Mouse (Mus musculus): ENCODE data around the gene Ltbp1. TPM values are rescaled to one million over a fixed set of nuclear protein-coding genes. Genes with fewer than 3 reads are reported as not detected.

Gene Ltbp1
- polyA plus RNA-seq, 1 experiment, result 20.3 TPM

- no peak for TF ChIP-seq POLR2A (IDR thresholded peaks at IDR 0.05; ENCODE audit: borderline replicate concordance, control insufficient read depth, low read depth, low read length)
- TF ChIP-seq CTCF (IDR thresholded peaks at IDR 0.05; ENCODE audit: control insufficient read depth, insufficient read depth, low read length), result no peak
- WGBS, result 21% methylated on average over 8 of the region's 8 CpGs
- Histone ChIP-seq H3K4me1 (ENCODE audit: control insufficient read depth, insufficient read depth, low read length) (no peaks in the 10 kb centered on the region; the same call in 1 of the 2 replicates), H3K4me3 (replicated peaks; ENCODE audit: control insufficient read depth, low read depth, low read length) (no peak overlapping the region), H3K27ac (ENCODE audit: control insufficient read depth, insufficient read depth, low read depth, low read length, poor library complexity) (no peak overlapping the region)
Observed at GRCm38 (mm10) chr17:75436095-75436494, 430.7 kb downstream of the Ltbp1 start.

DNA sequence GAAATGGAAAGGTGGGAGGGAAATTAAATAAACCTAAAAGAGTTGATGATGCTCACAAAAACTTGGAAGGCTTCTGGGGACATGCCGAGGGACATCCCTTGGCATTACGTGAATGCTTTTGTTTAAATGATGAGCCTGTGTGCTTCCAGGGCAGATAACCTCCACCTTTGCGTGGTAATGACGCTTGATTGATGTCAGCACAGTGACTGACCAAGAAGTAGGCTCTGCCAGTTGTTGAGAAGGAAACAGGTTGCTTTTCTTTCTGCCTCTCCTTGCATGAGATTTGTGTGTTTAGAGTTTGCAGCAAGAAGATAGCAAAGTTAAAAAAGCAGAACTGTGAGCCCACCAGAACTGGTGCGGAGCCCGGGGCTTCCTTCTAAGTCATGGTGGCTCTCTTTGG lies 431.5 kb downstream of the Ltbp1 start:
- WGBS, result 26% methylated on average over 6 of the region's 6 CpGs
- no peaks in the 10 kb centered on the region; the same call in 1 of the 2 replicates for H3K4me1 ChIP-seq (ENCODE audit: control insufficient read depth, insufficient read depth, low read length)
- no peak overlapping the region for H3K27ac ChIP-seq (ENCODE audit: control insufficient read depth, insufficient read depth, low read depth, low read length, poor library complexity)
- TF ChIP-seq CTCF (IDR thresholded peaks at IDR 0.05; ENCODE audit: control insufficient read depth, insufficient read depth, low read length) (no peak), POLR2A (IDR thresholded peaks at IDR 0.05; ENCODE audit: borderline replicate concordance, control insufficient read depth, low read depth, low read length) (no peak)
- H3K4me3 ChIP-seq (replicated peaks; ENCODE audit: control insufficient read depth, low read depth, low read length), result no peak overlapping the region

DNA sequence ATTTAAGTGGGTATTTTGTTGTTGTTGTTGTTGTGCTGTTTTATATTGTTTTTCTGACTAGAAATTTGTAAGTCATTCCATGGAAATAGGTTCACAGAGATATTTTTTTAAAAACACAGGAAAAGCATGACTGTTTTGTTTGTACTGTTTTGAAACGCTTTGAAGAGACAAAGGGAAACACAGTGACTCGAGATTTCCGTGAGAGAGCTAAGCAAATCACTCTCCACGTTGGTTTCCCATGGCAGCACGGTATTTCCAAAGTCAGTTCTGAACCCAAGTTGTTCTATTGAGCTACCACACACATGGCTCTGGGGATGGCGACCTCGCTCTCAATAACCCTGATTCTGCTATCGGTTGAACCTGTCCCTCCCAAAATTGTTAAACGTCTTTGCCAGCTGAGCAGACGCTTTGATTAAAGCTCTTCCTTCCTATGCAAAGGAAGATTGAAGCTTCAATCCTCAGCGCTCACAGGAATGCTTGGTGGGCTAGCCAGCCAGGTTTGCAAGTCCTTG lies 431.9 kb downstream of the Ltbp1 start:
- no peak overlapping the region for H3K4me3 ChIP-seq (replicated peaks; ENCODE audit: control insufficient read depth, low read depth, low read length)
- TF ChIP-seq POLR2A (IDR thresholded peaks at IDR 0.05; ENCODE audit: borderline replicate concordance, control insufficient read depth, low read depth, low read length) (no peak), CTCF (IDR thresholded peaks at IDR 0.05; ENCODE audit: control insufficient read depth, insufficient read depth, low read length) (no peak)
- no peaks in the 10 kb centered on the region; the same call in 1 of the 2 replicates for H3K4me1 ChIP-seq (ENCODE audit: control insufficient read depth, insufficient read depth, low read length)
- WGBS, result 50% methylated on average over 11 of the region's 11 CpGs
- no peak overlapping the region for H3K27ac ChIP-seq (ENCODE audit: control insufficient read depth, insufficient read depth, low read depth, low read length, poor library complexity)

GRCm38 (mm10) chr17:75438162-75438561 lies 432.8 kb downstream of the Ltbp1 start:
- TF ChIP-seq POLR2A (IDR thresholded peaks at IDR 0.05; ENCODE audit: borderline replicate concordance, control insufficient read depth, low read depth, low read length) (no peak), CTCF (IDR thresholded peaks at IDR 0.05; ENCODE audit: control insufficient read depth, insufficient read depth, low read length) (no peak)
- Histone ChIP-seq H3K4me1 (ENCODE audit: control insufficient read depth, insufficient read depth, low read length) (peaks cover 3% of the 10 kb centered on the region; the same call in 1 of the 2 replicates), H3K4me3 (replicated peaks; ENCODE audit: control insufficient read depth, low read depth, low read length) (no peak overlapping the region), H3K27ac (ENCODE audit: control insufficient read depth, insufficient read depth, low read depth, low read length, poor library complexity) (no peak overlapping the region)
- WGBS, result 52% methylated on average over 5 of the region's 5 CpGs

- no peak overlapping the region for H3K27ac ChIP-seq (ENCODE audit: control insufficient read depth, insufficient read depth, low read depth, low read length, poor library complexity)
- 85% methylated on average over 14 of the region's 14 CpGs for WGBS
Observed at GRCm38 (mm10) chr17:75439062-75439461, 433.7 kb downstream of the Ltbp1 start.

DNA sequence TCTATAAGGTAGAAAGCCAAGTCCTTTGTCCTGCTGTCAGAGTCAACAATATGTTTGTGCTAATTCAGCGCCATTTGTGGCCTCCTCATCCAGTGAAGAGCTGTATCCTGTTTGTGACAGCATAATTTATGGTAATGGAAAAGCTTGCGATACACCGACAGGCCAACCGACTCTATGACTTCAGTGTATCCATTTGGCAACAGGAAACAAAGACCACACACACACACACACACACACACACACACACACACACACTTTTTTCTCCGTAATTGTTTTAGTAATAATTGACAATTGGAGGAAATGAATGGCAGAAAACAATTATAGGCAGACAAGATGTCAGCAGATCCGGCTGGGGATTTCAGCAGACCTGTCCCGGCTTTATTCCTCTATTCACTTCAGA lies 435.3 kb downstream of the Ltbp1 start:
- WGBS, result 16% methylated on average over 7 of the region's 7 CpGs
- Histone ChIP-seq H3K27ac (ENCODE audit: control insufficient read depth, insufficient read depth, low read depth, low read length, poor library complexity) (no peak overlapping the region), H3K4me3 (replicated peaks; ENCODE audit: control insufficient read depth, low read depth, low read length) (no peak overlapping the region), H3K4me1 (ENCODE audit: control insufficient read depth, insufficient read depth, low read length) (peaks cover 3% of the 10 kb centered on the region; the same call in 1 of the 2 replicates)
- TF ChIP-seq CTCF (IDR thresholded peaks at IDR 0.05; ENCODE audit: control insufficient read depth, insufficient read depth, low read length), result no peak
- TF ChIP-seq POLR2A (IDR thresholded peaks at IDR 0.05; ENCODE audit: borderline replicate concordance, control insufficient read depth, low read depth, low read length), result no peak

More at GRCm38 (mm10) chr17:75439062-75439461, 433.7 kb downstream of the Ltbp1 start:
- peaks cover 3% of the 10 kb centered on the region; the same call in 1 of the 2 replicates for H3K4me1 ChIP-seq (ENCODE audit: control insufficient read depth, insufficient read depth, low read length)
- no peak overlapping the region for H3K4me3 ChIP-seq (replicated peaks; ENCODE audit: control insufficient read depth, low read depth, low read length)
- TF ChIP-seq CTCF (IDR thresholded peaks at IDR 0.05; ENCODE audit: control insufficient read depth, insufficient read depth, low read length) (no peak), POLR2A (IDR thresholded peaks at IDR 0.05; ENCODE audit: borderline replicate concordance, control insufficient read depth, low read depth, low read length) (no peak)

GRCm38 (mm10) chr17:75441260-75441830 lies 436.0 kb downstream of the Ltbp1 start:
- TF ChIP-seq CTCF (IDR thresholded peaks at IDR 0.05; ENCODE audit: control insufficient read depth, insufficient read depth, low read length), result no peak
- no peak for TF ChIP-seq POLR2A (IDR thresholded peaks at IDR 0.05; ENCODE audit: borderline replicate concordance, control insufficient read depth, low read depth, low read length)
- WGBS, result 85% methylated on average over 5 of the region's 5 CpGs
- Histone ChIP-seq H3K4me1 (ENCODE audit: control insufficient read depth, insufficient read depth, low read length) (peaks cover 3% of the 10 kb centered on the region; the same call in 1 of the 2 replicates), H3K4me3 (replicated peaks; ENCODE audit: control insufficient read depth, low read depth, low read length) (no peak overlapping the region), H3K27ac (ENCODE audit: control insufficient read depth, insufficient read depth, low read depth, low read length, poor library complexity) (no peak overlapping the region)
